Mouse (Mus musculus) left cerebral cortex, postnatal 10 days (tissue): Measurements from ENCODE around the gene Wdr66. TPM values are rescaled to one million over a fixed set of nuclear protein-coding genes. Genes with fewer than 3 reads are reported as not detected.

ENCODE experiments used
- DNase-seq, 2 experiments: peaks; one replicate each; pipeline ENCODE4 v3.0.0; 2021 to 2022; ENCODE audit warnings: low spot score in 2 of 2, mixed read lengths in 1 of 2; ENCODE audit errors: extremely low spot score in 1 of 2
- intact Hi-C: fragments of 180-260 bp; cut with DNase I; formaldehyde crosslinking; loops from one replicate; pipeline ENCODE4 v1.15.1; 2025
- total RNA-seq, 2 experiments: library from RNA; stranded (reverse); gene quantifications; 2 replicates each; pipeline ENCODE4 v1.2.3; 2021

Gene Wdr66
- total RNA-seq, 2 experiments from 2014 or later = 6.3 to 7.2 TPM

GRCm38 (mm10) chr5:123301780-123302521 is 50.0 kb downstream of the Wdr66 start:
- DNase-seq = no peak
- intact Hi-C loops = no loop called here

GRCm38 (mm10) chr5:123307630-123308282 is 55.9 kb downstream of the Wdr66 start:
- intact Hi-C loops = no loop called here
- no peak for DNase-seq

DNA sequence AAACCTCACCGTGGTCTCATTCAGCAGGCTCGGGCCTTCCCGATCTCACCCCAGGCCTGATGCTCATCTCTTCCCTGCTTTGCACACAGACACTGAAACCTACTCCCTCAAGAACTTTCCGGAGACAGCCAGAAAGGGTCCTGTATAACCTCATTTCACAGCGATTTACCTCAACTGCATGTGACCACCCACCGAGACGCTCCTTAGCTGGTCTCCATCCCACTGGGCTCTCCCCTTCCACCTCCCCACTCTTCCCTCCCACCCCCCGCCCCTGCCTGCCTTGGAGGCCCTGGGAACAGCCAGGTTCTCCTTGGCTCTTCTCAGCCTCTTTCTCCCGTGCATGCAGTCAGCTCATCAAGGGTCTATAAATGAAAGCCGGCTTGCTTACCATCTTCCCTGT is 57.9 kb downstream of the Wdr66 start:
- no peak for DNase-seq
- intact Hi-C loops = no loop called here

DNA sequence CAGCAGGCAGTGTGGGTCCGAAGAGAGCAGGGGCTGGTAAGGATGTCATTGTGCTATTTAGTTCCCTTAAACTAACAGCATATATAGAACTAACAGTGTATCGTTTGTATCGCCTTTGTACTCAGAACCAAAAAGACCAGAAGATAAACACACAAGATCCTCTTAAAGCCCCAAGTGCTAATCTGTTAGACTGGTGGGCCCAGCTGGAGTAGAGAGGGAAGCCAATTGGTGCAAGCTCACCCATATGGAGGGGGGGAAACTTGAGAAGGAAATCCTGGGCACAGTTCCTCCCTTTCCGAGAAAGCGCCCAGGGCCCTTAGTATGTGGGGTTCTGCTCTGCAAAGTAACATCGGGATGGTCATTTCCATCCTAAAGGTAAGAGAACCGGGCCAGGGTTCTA is 58.3 kb downstream of the Wdr66 start:
- intact Hi-C loops = no loop called here
- DNase-seq = no peak

DNA sequence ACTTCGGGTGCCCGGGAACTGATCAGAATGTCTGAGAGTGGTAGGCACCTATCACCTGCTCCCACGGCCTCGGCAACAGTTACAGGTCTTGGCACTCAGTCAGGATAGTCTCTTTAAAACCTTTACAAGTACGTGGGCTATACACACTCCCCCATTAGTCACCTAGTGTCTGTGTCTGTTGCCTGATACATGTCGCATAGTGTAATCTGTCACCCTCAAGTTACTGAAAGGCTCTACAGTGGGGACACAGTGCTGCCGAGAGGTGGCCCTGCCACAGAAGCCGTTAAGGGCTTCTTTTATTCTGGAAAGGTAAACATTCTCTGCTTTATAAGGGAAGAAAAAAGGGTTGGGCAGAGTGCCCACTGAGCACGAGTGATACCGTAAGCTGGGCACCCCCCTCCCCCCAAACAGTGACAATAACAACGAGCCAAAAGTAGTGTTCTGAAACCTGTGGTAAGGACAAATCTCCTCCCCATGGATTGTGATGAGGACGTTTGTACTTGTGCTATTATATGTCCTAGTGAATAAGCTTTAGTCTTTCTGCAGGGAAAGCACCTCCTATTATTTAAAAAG is 61.2 kb downstream of the Wdr66 start:
- DNase-seq = no peak
- intact Hi-C loops = no loop called here

- DNase-seq = no peak
Observed at GRCm38 (mm10) chr5:123313851-123314380, 62.0 kb downstream of the Wdr66 start.

GRCm38 (mm10) chr5:123315219-123315866 is 63.4 kb downstream of the Wdr66 start:
- DNase-seq = no peak
- intact Hi-C loops = no loop called here

More at GRCm38 (mm10) chr5:123313851-123314380, 62.0 kb downstream of the Wdr66 start:
- intact Hi-C loops = no loop called here

- peak in 1 of 2 experiments; percentile 27 for DNase-seq
- intact Hi-C loops = no loop called here
Observed at GRCm38 (mm10) chr5:123317992-123318391, 66.1 kb downstream of the Wdr66 start.

DNA sequence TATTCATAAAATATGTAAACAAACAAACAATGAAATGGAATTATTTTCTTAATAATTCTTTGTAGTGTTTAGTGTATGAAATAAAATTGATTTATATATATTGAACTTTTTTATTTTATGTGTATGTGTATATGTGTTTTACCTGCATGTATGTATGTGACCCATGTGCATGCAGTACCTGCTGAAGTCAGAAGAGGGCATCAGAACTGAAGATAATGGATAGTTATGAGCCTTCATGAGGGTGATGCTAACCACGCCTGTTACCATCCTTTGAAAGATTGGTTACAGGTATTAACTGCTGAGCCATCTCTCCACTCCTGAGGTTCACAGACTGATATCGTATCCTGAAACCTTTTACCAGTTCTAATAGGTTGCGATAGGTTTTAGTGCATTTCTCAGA is 68.2 kb downstream of the Wdr66 start:
- intact Hi-C loops = no loop called here
- no peak for DNase-seq

DNA sequence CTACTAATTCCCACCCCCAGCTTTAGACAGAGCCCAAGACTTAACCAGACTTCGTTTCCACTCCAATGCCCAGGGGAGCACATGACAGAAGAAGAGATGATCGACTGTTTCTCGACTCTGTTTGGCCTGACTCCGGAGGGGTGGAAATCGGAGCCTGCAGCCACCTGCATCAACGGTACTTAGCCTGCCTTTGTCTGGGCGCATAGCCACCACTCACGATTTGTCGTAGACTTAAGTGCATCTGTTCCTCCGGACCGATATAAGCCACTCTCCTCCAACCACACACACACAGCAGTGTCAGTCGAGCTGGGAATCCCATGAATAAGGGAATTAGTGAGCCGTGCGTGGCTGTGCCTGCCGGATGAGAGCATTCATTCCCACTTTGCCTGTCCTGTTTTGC is 72.3 kb downstream of the Wdr66 start:
- DNase-seq = peak in 1 of 2 experiments; percentile 32
- intact Hi-C loops = no loop called here

GRCm38 (mm10) chr5:123326006-123326750 is 74.3 kb downstream of the Wdr66 start:
- DNase-seq = peak in 1 of 2 experiments; percentile 35

DNA sequence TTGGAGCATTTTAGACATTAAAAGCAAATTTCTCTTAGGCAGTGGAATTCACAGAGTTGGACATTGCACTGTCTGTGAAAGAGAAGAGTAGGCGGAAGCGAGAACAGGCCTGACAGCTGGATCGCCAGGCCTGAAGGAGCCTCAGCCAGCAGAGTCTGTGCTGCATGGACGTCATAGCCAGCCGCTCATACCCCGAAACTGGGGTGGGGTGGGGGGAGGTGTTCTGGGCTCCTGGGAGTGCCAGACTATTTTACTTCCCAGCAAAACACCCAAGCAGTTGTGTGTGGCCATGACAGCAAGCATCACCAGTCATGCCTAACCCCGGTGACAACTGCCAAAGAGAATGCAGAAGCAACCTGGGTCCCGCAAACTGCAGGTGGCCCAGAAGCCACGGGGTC is 74.8 kb downstream of the Wdr66 start:
- peak; percentile 39 to 67 for DNase-seq

More at GRCm38 (mm10) chr5:123326006-123326750, 74.3 kb downstream of the Wdr66 start:
- intact Hi-C loops = no loop called here

DNA sequence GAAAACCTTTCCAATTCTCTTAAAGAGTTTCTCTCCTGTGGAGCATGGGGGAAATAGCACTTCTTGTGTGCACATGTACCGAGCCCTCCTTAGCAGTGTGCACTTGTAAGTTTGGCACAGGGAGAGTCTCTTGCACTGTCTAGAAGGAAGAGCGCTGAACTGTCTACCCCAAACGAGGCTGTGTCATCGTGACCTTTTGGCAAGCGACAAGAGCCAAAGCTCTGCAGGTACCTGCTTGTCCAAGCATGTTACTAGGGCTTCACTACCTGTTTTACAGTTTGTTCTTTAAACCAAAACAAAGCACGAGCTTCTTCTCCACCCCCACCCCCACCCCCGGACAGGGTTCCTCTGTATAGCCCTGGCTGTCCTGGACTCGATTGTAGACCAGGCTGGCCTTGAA is 75.8 kb downstream of the Wdr66 start:
- intact Hi-C loops = no loop called here
- no peak for DNase-seq

More for the DNA sequence above, 74.8 kb downstream of the Wdr66 start:
- intact Hi-C loops = no loop called here

GRCm38 (mm10) chr5:123333566-123333965 is 81.7 kb downstream of the Wdr66 start:
- intact Hi-C loops = no loop called here
- DNase-seq = no peak

DNA sequence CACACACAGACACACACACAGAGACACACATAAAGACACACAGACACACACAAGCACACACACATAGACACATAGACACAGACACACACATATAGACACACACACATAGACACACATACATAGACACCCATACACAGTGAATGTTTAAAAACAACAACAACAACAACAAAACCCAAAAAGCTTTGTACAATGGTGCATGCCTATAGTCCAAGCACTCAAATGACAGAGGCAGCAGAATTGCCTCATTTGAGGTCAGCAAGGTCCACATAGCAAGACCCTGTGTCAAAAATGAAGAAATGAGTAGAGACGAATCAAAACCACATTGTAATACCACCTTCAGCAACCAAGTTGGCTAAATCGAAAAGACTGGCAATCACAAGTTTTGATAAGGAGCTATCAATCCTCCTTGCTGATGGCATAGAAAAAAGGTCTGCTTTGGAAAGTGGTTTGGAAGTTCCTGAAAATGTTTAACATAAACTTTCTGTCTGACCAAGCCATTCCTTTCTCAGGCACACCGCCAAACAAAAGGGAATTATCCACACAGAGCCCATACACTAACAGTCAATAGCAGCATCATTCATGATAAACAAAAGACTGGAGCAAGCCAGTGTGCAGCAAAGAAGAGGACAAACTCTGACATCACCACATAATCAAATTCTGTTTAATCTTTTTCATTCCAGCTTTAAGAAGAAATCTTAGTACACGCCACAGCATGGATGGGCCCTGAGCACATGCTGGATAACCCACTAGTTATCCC is 84.5 kb downstream of the Wdr66 start:
- no peak for DNase-seq
- intact Hi-C loops = no loop called here

DNA sequence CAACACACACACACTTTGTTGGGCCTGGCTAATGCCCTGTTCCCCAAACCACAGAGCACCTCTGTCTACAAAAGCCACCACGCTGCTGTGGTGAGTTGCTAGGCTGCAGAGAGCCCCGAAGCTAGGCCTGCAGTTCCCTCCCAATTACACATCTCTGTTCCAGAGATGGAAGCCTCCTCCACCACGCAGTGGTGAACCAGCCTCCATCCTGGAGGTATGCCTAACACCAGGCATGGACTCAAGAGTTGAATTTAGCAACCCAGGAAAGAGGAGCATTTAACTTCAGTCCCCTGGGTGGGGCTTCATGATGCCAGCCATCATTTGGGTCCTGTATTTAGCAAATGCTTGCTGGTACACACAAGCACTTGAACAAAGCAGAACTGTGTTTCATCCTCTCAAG is 86.6 kb downstream of the Wdr66 start:
- no peak for DNase-seq
- intact Hi-C loops = no loop called here

GRCm38 (mm10) chr5:123343707-123344627 is 92.1 kb downstream of the Wdr66 start, which contains the start of gene Bcl7a:
Gene Bcl7a (plus strand): TSS chr5:123343834.
- peak; percentile 91 to 92 for DNase-seq
- intact Hi-C loops = no loop called here
